Mouse (Mus musculus): ENCODE results near the gene Gucy2e. TPM values are rescaled to one million over a fixed set of nuclear protein-coding genes. Genes with fewer than 3 reads are reported as not detected.

The Gucy2e gene
- total RNA-seq, 2 experiments from 2014 or later = not detected

DNA sequence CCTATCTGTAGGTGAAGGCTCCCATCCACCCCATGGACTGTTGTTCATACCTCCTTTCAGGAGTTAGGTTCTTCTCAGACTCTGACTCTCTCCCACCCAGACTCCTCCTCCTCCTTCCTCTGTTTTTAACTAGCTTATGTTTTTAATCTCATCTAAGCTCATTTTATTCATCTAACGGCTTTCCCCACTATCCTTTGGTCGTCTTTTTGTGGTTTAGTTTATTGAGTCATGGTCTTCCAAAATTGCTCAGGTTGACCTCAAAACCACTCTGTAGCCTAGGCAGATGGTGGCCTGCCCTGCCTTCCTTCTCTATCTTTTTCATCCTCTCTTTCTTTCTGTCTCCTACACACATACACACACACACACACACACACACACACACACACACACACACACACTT is 3.7 kb downstream of the Gucy2e start:
- Histone ChIP-seq H3K27ac (no peak overlapping the region), H3K4me3 (no peak overlapping the region)
- DNase-seq = no peak
- TF ChIP-seq CTCF (IDR thresholded peaks at IDR 0.05) = no peak
- intact Hi-C loops (cut with DNase I) = no loop called here

DNA sequence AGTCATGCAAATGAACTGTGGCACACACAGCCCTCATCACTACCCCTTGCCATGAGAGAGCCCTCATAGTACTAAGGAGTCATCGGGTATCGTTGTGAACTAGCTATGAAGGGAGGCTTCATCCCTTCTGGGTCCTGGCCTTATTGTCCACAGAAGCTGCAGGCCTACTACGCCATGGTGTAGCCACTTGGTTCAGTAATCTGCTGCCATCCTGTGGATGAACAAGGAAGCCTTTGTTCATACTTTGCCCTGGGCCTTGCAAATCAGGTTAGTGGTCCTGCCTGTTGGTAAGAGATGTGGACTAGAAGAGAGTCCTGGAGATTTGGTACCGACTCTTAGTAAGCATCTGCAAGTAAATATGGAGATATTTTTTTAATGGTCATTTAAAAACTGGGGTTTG is 6.4 kb downstream of the Gucy2e start:
- no peak for DNase-seq
- Histone ChIP-seq H3K27ac (no peak overlapping the region), H3K4me3 (no peak overlapping the region)
- intact Hi-C loops (cut with DNase I) = no loop called here
- no peak for TF ChIP-seq CTCF (IDR thresholded peaks at IDR 0.05)

DNA sequence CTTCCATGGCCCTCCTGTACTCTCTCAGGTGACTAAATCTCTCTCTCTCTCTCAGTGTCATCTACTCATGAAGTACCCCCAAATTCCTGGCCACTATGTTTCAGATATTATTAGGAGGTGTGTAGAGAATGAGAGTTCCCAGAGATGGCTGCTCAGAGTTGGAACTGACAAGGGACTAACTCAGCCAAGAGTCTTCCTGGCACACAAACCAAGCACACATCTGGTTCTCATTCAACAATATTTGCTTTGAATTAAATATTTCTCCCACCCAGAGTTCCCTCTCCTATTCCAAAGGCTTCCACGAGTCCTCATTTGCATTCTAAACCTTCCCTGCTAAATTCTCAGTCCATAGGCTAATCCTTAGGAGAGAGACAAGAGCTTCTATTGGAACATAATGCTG is 11.1 kb downstream of the Gucy2e start:
- DNase-seq = no peak
- Histone ChIP-seq H3K27ac (no peak overlapping the region), H3K4me3 (no peak overlapping the region)
- intact Hi-C loops (cut with DNase I) = no loop called here
- no peak for TF ChIP-seq CTCF (IDR thresholded peaks at IDR 0.05)

DNA sequence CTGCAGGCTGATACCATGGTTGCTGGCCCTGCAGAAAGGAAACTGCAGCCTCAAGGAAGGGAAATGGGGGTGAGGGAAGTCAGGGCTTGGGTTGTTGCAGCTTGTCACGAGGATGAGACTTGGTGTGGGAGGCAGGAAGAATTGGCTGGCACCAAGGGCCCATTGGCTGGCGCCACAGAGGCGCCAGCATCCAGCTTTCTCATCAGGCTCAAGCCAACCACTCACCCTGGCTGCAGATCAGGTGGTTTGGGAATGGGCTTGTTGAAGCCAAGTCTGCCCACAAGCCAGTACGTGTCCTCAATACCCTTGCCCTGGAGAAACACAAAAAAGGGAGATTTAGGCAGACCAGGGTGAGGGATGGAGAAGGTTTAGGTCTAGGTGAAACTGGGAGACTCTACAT is 13.7 kb downstream of the Gucy2e start:
- Histone ChIP-seq H3K4me3 (no peak overlapping the region), H3K27ac (no peak overlapping the region)
- intact Hi-C loops (cut with DNase I) = no loop called here
- no peak for DNase-seq
- TF ChIP-seq CTCF (IDR thresholded peaks at IDR 0.05) = no peak

DNA sequence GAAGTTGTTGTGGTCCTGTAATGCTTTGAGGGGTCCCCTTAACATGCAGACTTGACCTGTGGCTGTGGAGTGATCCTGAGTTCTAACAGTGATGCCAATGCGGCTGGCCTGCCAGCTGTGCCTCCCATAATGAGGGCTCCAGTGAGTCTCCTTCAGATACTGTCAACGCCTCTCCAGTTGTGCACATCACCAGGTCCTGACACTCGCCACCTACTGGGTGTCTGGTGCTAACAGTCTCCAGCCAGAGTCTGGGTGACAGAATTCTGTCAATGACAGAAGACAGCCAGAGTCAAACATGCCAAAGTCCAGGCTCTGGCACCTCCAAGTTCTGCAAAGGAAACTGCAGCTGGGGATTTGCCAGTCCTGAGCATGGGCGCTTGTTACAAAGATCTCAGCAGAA is 15.8 kb downstream of the Gucy2e start:
- Histone ChIP-seq H3K4me3 (no peak overlapping the region), H3K27ac (no peak overlapping the region)
- no peak for DNase-seq
- TF ChIP-seq CTCF (IDR thresholded peaks at IDR 0.05) = no peak
- intact Hi-C loops (cut with DNase I) = no loop called here

DNA sequence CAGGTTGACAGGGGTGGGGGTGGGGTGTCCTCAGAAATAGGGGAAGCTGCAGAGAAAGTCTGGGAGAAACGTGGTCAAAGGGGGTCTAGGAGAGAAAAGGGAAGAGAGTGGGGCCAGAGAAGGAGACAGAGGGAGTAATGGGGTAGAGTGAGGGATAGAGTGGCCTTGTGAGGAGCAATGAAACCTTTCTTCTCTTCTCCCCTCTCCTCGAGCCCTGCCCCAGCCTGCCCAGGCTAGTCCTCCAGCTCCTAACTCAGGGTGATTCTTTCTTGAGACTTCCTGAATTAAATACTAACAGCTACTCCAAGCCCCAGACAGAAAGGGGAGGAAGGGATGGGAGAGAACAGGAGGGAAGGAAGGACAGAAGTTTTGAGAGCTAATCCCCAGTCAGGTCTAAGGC is 18.2 kb downstream of the Gucy2e start:
- no peak for DNase-seq
- intact Hi-C loops (cut with DNase I) = no loop called here
- Histone ChIP-seq H3K27ac (no peak overlapping the region), H3K4me3 (no peak overlapping the region)
- no peak for TF ChIP-seq CTCF (IDR thresholded peaks at IDR 0.05)

DNA sequence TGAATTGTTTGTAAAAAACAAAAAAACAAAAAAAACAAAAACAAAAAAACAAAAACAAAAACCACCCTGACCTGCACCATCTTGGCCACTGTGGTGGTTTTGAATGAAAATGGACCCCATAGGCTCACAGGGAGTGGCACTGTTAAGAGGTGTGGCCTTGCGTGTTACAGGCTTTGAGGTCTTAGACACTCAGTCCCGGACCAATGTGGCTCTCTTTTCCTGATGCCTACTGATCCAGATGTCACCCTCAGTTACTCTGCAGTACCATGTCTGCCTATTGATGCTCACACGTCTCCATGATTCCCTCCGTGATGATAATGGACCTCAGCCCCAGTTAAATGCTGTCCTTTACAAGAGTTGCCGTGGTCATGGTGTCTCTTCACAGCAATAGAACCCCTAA is 19.4 kb downstream of the Gucy2e start:
- no peak overlapping the region for H3K27ac ChIP-seq
- no peak overlapping the region for H3K4me3 ChIP-seq
- DNase-seq = no peak
- no peak for TF ChIP-seq CTCF (IDR thresholded peaks at IDR 0.05)
- intact Hi-C loops (cut with DNase I) = no loop called here

DNA sequence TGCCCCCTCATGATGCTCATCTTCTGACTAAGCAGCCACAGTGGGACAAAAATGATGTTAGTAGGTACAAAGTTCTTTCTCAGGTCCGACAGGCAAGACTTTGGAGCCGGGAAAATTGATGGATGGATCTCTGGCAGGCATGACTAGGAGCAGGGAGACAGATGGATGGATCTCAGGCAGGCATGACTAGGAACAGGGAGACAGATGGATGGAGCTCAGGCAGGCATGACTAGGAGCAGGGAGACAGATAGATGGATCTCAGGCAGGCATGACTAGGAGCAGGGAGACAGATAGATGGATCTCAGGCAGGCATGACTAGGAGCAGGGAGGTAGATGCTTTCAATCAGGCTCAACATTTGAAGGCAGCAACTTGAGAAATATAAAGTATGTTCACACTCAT is 25.4 kb downstream of the Gucy2e start:
- Histone ChIP-seq H3K4me3 (no peak overlapping the region), H3K27ac (no peak overlapping the region)
- no peak for TF ChIP-seq CTCF (IDR thresholded peaks at IDR 0.05)
- no peak for DNase-seq
- intact Hi-C loops (cut with DNase I) = no loop called here

DNA sequence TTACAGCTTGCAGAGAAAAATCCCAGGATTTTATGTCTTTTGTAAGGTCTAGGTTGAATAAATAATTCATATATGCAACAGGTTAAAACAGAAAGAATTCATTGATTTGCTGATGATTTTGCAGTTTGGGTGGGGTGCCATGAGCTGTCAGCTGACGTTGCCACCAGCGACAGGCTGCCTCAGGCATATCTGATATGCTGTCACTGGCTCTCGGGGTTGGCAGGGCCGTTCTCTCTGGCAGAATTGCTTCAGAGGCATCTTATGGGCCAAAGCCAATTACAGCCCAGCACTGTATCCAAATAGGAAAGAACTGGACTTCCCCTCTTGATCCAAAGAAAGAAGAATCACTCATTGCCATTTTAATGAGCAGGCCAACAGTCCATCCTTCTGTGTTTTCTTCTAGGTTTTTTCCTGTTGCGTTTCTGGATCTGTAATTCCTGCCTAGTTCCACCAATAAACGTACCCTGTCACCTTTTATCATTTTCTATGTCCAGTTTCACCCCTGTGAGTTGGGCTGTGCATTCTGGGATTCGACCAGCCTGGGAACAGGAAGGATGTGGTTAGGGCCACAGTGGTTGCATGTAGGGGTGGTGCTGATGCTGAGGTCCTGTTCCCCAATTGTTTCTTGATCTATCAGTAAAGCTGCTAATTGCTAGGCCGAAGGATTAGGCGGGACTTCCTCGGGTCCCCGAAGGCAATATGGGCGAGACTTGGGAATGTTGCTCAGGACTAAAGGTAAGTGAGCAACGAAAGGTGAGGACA is 34.2 kb downstream of the Gucy2e start:
- no peak for DNase-seq
- no peak overlapping the region for H3K4me3 ChIP-seq
- intact Hi-C loops (cut with DNase I) = no loop called here
- no peak for TF ChIP-seq CTCF (IDR thresholded peaks at IDR 0.05)
- no peak overlapping the region for H3K27ac ChIP-seq

DNA sequence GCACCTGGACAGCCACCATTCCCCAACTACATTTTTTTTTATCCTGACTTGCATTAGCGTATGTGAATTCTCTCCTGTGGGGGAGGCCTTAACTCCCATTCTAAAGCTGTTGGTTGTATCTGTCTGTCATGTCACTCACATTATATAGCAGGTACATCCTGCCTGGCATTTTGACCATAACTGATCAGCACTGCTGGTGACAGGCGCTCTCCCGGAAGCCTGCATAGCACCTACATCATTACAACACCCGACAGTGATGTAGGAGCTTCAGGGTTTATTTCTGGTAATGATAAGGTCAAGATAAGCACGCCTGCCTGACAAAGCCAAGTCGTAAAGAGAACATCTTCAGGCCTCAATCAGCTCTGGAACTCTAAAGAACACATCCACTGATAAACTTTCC is 36.6 kb downstream of the Gucy2e start:
- intact Hi-C loops (cut with DNase I) = no loop called here
- TF ChIP-seq CTCF (IDR thresholded peaks at IDR 0.05) = no peak
- no peak overlapping the region for H3K4me3 ChIP-seq
- H3K27ac ChIP-seq = no peak overlapping the region
- no peak for DNase-seq

DNA sequence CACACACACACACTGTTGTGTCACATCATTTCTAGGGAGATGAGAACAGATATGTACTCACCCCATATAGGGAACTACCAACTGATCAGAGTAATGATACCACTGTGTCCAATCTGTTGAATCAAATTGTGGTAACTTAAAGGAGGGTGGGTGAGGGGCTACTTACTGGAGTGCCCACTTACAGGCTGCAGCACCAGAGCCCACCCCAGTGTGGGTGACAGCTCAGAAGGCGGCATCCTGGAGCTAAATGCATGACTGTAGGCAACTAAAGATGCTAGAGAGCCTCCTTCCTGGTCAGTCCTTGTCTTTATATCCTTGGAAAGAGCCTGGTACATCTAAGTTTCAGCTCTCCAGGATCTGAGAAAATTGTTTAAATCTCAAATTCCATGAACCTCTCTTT is 37.6 kb downstream of the Gucy2e start:
- Histone ChIP-seq H3K27ac (no peak overlapping the region), H3K4me3 (no peak overlapping the region)
- DNase-seq = no peak
- no peak for TF ChIP-seq CTCF (IDR thresholded peaks at IDR 0.05)
- intact Hi-C loops (cut with DNase I) = loop anchor here (10.0 kb wide), 1 partner anchor 186 kb away; no protein-coding TSS in a partner anchor

DNA sequence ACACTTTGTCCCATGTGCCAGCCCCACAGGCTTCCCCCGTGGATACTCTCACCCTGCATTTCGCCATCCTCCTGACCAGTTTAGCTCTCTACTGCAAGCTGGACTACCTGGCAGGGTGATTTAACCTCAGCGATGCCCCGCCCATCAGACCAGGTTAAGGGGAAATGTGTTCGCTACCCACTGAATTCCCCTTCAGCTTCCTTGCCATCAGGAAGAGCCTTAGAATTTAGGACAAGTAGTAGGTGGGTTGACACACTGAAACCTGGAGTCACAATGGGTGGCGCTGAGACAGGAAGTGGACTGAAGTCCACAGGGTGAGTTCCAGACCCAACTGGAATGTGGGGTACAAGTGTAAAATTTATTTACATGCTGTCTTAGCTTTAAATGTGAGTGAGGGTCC is 39.1 kb downstream of the Gucy2e start, which contains the start of gene Alox8:
Gene Alox8 (minus strand): TSS at position 101 of the 400 bp plus-strand sequence.
- no peak within 1 kb of the TSS; the same call in 1 of the 2 replicates for H3K4me3 ChIP-seq
- intact Hi-C loops (cut with DNase I) = loop anchor here (10.0 kb wide), 1 partner anchor 187 kb away; no protein-coding TSS in a partner anchor
- no peak within 1 kb of the TSS for H3K27ac ChIP-seq
- no peak for DNase-seq
- no peak for TF ChIP-seq CTCF (IDR thresholded peaks at IDR 0.05)

DNA sequence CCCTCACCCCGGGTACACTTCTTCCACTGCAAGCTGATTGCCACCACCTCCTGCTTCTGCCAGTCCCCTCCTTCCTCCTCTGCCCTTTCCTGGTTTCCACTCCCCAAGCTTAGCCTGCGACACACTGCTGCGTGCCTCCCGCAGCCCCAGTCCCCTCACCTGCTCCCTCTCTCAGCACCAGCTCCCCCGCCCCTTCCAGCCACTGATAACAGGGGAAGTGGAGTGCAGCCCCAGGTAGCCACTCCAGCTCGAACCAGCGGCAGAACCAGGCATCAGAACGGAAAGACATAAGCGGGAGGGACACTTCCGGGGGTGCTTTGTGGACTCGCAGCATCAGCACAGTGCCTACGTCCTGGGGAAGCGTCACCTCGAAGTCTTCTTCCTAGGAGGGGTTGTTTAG is 39.6 kb downstream of the Gucy2e start:
- intact Hi-C loops (cut with DNase I) = loop anchor here (10.0 kb wide), 1 partner anchor 188 kb away; no protein-coding TSS in a partner anchor
- no peak overlapping the region for H3K27ac ChIP-seq
- no peak overlapping the region; the same call in 1 of the 2 replicates for H3K4me3 ChIP-seq
- TF ChIP-seq CTCF (IDR thresholded peaks at IDR 0.05) = no peak
- no peak for DNase-seq

DNA sequence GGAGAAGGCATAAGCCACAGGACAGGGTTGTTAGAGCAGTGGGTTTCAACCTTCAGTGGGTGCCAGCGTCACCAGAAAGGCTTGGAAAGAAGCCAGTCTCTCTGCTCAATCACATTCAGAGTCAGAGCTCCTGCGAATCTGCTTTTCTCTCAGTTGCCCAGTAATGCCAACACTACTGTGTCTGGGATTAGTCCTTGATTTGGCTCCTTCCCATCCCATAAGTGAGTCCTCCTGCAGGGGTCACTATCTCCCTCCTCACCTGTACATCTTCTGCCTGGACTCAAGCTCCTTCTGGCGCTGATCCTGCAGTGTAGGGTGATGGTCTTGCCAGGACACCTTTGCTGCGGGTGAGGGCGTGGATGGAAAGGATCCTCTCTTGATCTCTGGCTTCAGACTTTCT is 40.1 kb downstream of the Gucy2e start:
- intact Hi-C loops (cut with DNase I) = loop anchor here (10.0 kb wide), 1 partner anchor 188 kb away; no protein-coding TSS in a partner anchor
- Histone ChIP-seq H3K4me3 (no peak overlapping the region), H3K27ac (no peak overlapping the region)
- TF ChIP-seq CTCF (IDR thresholded peaks at IDR 0.05) = no peak; the same call in 1 of the 2 replicates
- DNase-seq = no peak

All from gastrocnemius, adult 2 months (tissue).